ENCODE assay signal across 16 mouse cellular contexts in the genomic region with DNA sequence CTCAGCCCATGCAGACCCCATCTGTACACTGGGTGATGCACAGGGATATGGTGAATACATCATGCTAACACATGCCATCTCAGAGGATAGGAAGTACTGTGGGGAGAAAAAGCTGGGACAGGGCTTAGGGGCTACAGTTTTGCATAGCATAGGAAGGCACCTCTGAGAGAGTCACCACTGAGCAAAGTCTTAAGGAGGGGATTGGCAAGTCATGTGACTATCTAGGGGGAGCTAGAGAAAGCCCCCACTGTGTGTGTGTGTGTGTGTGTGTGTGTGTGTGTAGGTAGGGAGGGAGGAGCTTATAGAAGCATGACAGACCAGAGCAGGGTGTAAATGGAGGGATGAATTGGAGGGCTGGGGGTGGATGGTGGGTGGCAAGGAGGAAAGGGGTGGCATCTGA. TPM values are rescaled to one million over a fixed set of nuclear protein-coding genes. Genes with fewer than 3 reads are reported as not detected.
DNase-seq lines count a peak whose midpoint lies in the region; ATAC-seq and TF ChIP-seq lines count a peak whose summit lies in the region.
"Had no signal": no experiment of that assay in that cellular context is flagged by ENCODE, and none has a peak within 500 bp of the region (broad histone marks: within the 10 kb centered on the region; RNA-seq: fewer than 3 reads in every experiment).

No protein-coding gene starts in this region.

- peak overlapping the region; percentile 59; the same call in 1 of the 2 replicates for H3K4me3 ChIP-seq in heart, adult 2 months
- H3K4me3 ChIP-seq in lung, postnatal 0 days (ENCODE audit: low read depth, low read length): no peak overlapping the region
- H3K4me3 ChIP-seq in lung, adult 2 months (replicated peaks; ENCODE audit: extremely low read depth, low read depth, low read length): no peak overlapping the region
- H3K4me3 ChIP-seq in E14TG2a.4 (replicated peaks; ENCODE audit: low read length) (0 out of 2 replicates have a peak overlapping the region, but pooled peaks have one; percentile 75), myocyte (peak overlapping the region; percentile 28)

- ATAC-seq in lung, postnatal 0 days: no peak
- no peak for ATAC-seq in megakaryocyte-erythroid progenitor cell, adult 5-6 weeks (replicated peaks; ENCODE audit: low FRiP score, low TSS enrichment, poor library complexity, severe bottlenecking)

- no peak overlapping the region for H3ac ChIP-seq in myocyte (ENCODE audit: control insufficient read depth, insufficient read length)

- H3K79me2 ChIP-seq in heart, adult 2 months (replicated peaks; ENCODE audit: control insufficient read depth, insufficient read depth, low read length): no peaks in the 10 kb centered on the region
- peaks cover 3% of the 10 kb centered on the region for H3K79me2 ChIP-seq in myocyte (ENCODE audit: control insufficient read depth, insufficient read depth)

- H3K4me1 ChIP-seq in heart, adult 2 months (ENCODE audit: control insufficient read depth, insufficient read depth, low read length): peaks cover 23% of the 10 kb centered on the region
- peaks cover 10% of the 10 kb centered on the region for H3K4me1 ChIP-seq in lung, postnatal 0 days (ENCODE audit: insufficient read depth, low read depth, low read length)
- H3K4me1 ChIP-seq in lung, adult 2 months (ENCODE audit: control insufficient read depth, insufficient read depth, low read length): peaks cover 16% of the 10 kb centered on the region
- H3K4me1 ChIP-seq in E14TG2a.4 (replicated peaks; ENCODE audit: low read depth, low read length): peaks cover 28% of the 10 kb centered on the region

- no peak overlapping the region for H3K9ac ChIP-seq in heart, adult 2 months (ENCODE audit: low read depth, low read length)
- no peak overlapping the region for H3K9ac ChIP-seq in lung, postnatal 0 days (replicated peaks; ENCODE audit: low read depth)
- H3K9ac ChIP-seq: hindbrain, embryonic 15.5 days; lung, embryonic 14.5 days had no signal

- H3K27ac ChIP-seq in heart, adult 2 months: no peak overlapping the region
- no peak overlapping the region for H3K27ac ChIP-seq in lung, postnatal 0 days (ENCODE audit: low read length)
- H3K27ac ChIP-seq: heart, embryonic 10.5 days; hindbrain, embryonic 15.5 days had no signal

- DNase-seq in heart, adult 2 months: no peak
- DNase-seq in heart, adult 11 months: no peak
- no peak for DNase-seq in lung, postnatal 0 days (ENCODE audit: low spot score)
- no peak for DNase-seq in lung, adult 2 months
- DNase-seq: cerebellum, adult 11 months; cerebellum, postnatal 25 days; gastrocnemius, postnatal 25 days; kidney, adult 11 months; lung, embryonic 14.5 days; thymus, postnatal 4 days had no signal

- no peak for TF ChIP-seq POLR2A in heart, adult 2 months (IDR thresholded peaks at IDR 0.05; ENCODE audit: insufficient read depth, low read depth, low read length)
- TF ChIP-seq POLR2A in lung, adult 2 months (IDR thresholded peaks at IDR 0.05; ENCODE audit: borderline replicate concordance, extremely low read depth, low read depth, low read length): no peak
- no peak for TF ChIP-seq POLR2A in myocyte (IDR thresholded peaks at IDR 0.05; ENCODE audit: insufficient read length, low read depth)

- no peak for TF ChIP-seq EP300 in heart, adult 2 months (IDR thresholded peaks at IDR 0.05; ENCODE audit: insufficient read depth, low read depth, low read length)
- no peak for TF ChIP-seq EP300 in lung, postnatal 0 days (IDR thresholded peaks at IDR 0.05)

- H3K4me2 ChIP-seq in lung, postnatal 0 days (replicated peaks; ENCODE audit: low read depth, low read length): peak overlapping the region; percentile 69; the same call in 1 of the 2 replicates
- H3K4me2 ChIP-seq in myocyte (ENCODE audit: low read depth): peak overlapping the region; percentile 94

- intact Hi-C loops in heart, adult 2 months (cut with DNase I): loop anchor here (5.0 kb wide), 1 partner anchor 49 kb away; a partner anchor contains a TSS

- no peaks in the 10 kb centered on the region for H3K36me3 ChIP-seq in heart, adult 2 months (ENCODE audit: control insufficient read depth, insufficient read depth, low read length)
- H3K36me3 ChIP-seq in lung, postnatal 0 days (ENCODE audit: insufficient read depth, low read length): no peaks in the 10 kb centered on the region
- no peaks in the 10 kb centered on the region for H3K36me3 ChIP-seq in E14TG2a.4 (ENCODE audit: insufficient read depth, low read length)
- no peaks in the 10 kb centered on the region for H3K36me3 ChIP-seq in myocyte (ENCODE audit: control insufficient read depth, insufficient read depth)
- H3K36me3 ChIP-seq: G1E; heart, embryonic 10.5 days; hindbrain, embryonic 15.5 days had no signal

- TF ChIP-seq CTCF in heart, adult 2 months (IDR thresholded peaks at IDR 0.05): no peak
- no peak for TF ChIP-seq CTCF in lung, postnatal 0 days (IDR thresholded peaks at IDR 0.05)
- TF ChIP-seq CTCF in lung, adult 2 months (IDR thresholded peaks at IDR 0.05; ENCODE audit: insufficient read depth, low read length): no peak
- no peak for TF ChIP-seq CTCF in E14TG2a.4 (conservative IDR thresholded peaks at IDR 0.05; ENCODE audit: low read length)

- no peaks in the 10 kb centered on the region for H3K27me3 ChIP-seq in heart, adult 2 months (ENCODE audit: control insufficient read depth, insufficient read depth, low read length)
- no peaks in the 10 kb centered on the region for H3K27me3 ChIP-seq in lung, postnatal 0 days (replicated peaks; ENCODE audit: insufficient read depth, low read length)
- H3K27me3 ChIP-seq in E14TG2a.4 (ENCODE audit: insufficient read depth, low read length) (peaks cover 38% of the 10 kb centered on the region), myocyte (ENCODE audit: control insufficient read depth, insufficient read depth, insufficient read length) (no peaks in the 10 kb centered on the region)

- no peaks in the 10 kb centered on the region for H3K9me3 ChIP-seq in lung, postnatal 0 days (ENCODE audit: low read length)
- H3K9me3 ChIP-seq in E14TG2a.4 (ENCODE audit: low read length): no peaks in the 10 kb centered on the region
- H3K9me3 ChIP-seq: G1E; heart, embryonic 10.5 days; hindbrain, embryonic 15.5 days had no signal

TF ChIP-seq in myocyte, 11 proteins besides CTCF, POLR2A, EP300 and RAD21:
- TF ChIP-seq TCF12 (IDR thresholded peaks at IDR 0.05; ENCODE audit: insufficient read depth, poor library complexity, severe bottlenecking) (no peak), MAX (IDR thresholded peaks at IDR 0.05; ENCODE audit: low read depth) (no peak), MYOG (IDR thresholded peaks at IDR 0.05; ENCODE audit: control insufficient read depth in 1 of 3, insufficient read depth in 1 of 3, insufficient read length in 2 of 3, low read depth in 2 of 3) (no peak), SRF (IDR thresholded peaks at IDR 0.05; ENCODE audit: control insufficient read depth, insufficient read length, low read depth) (no peak), REST (IDR thresholded peaks at IDR 0.05; ENCODE audit: insufficient read depth, insufficient read length) (no peak), POLR2AphosphoS2 (IDR thresholded peaks at IDR 0.05; ENCODE audit: insufficient read length, low read depth) (no peak), MYOD1 (IDR thresholded peaks at IDR 0.05; ENCODE audit: control insufficient read depth in 1 of 3, insufficient read length in 2 of 3, low read depth in 2 of 3) (no peak), CEBPB (IDR thresholded peaks at IDR 0.05; ENCODE audit: insufficient read depth, poor library complexity, severe bottlenecking) (no peak), E2F4 (IDR thresholded peaks at IDR 0.05; ENCODE audit: insufficient read depth) (no peak)
TF ChIP-seq in myocyte: peak in this region for 0.

RNA-seq across cellular contexts. Expression of a gene that starts 1.2 kb away (rescaled TPM):
- 1 to 10 TPM; 1.1 to 1.5 TPM for total RNA-seq in heart, adult 2 months (2021)
- 1.3 and 1.9 TPM in 2 replicates for polyA plus RNA-seq in heart, adult 2 months (2012; rRNA removed)
- polyA plus RNA-seq in lung, postnatal 0 days (2015; fragmentation: Nextera tagmentation; extraction: Ambion mirVana): 0.27 and 0.31 TPM in 2 replicates
- polyA plus RNA-seq in lung, adult 2 months (2012; rRNA removed): 4.0 and 5.0 TPM in 2 replicates
- polyA plus RNA-seq in myocyte (2012; fragmentation: generic; extraction: Trizol): 1.6 TPM
- total RNA-seq in megakaryocyte-erythroid progenitor cell, adult 5-6 weeks (2014; fragmentation: Nextera tagmentation): not detected in 2 replicates
- 0.19 TPM in 1 of 2 replicates, not detected in the other for total RNA-seq in megakaryocyte-erythroid progenitor cell, adult 5-6 weeks (2017)
- polyA plus RNA-seq: hindbrain, embryonic 15.5 days had no signal

RNA-seq across cellular contexts. Expression of a gene that starts 12.4 kb away (rescaled TPM):
- 1 to 10 TPM; 1.0 to 1.6 TPM for total RNA-seq in heart, adult 2 months (2021)
- polyA plus RNA-seq in heart, adult 2 months (2012; rRNA removed): 0.76 and 1.1 TPM in 2 replicates
- 5.4 and 6.5 TPM in 2 replicates for polyA plus RNA-seq in lung, postnatal 0 days (2015; fragmentation: Nextera tagmentation; extraction: Ambion mirVana)
- polyA plus RNA-seq in lung, adult 2 months (2012; rRNA removed): 11.5 and 16.8 TPM in 2 replicates
- polyA plus RNA-seq in myocyte (2012; fragmentation: generic; extraction: Trizol): 0.07 TPM
- 3.8 and 6.0 TPM in 2 replicates for total RNA-seq in megakaryocyte-erythroid progenitor cell, adult 5-6 weeks (2014; fragmentation: Nextera tagmentation)
- total RNA-seq in megakaryocyte-erythroid progenitor cell, adult 5-6 weeks (2017): 3.6 and 14.5 TPM in 2 replicates

RNA-seq across cellular contexts. Expression of a gene that starts 48.5 kb away (rescaled TPM):
- total RNA-seq in heart, adult 2 months (2021): 10 to 100 TPM; 27.1 to 29.4 TPM
- 4.8 and 10.1 TPM in 2 replicates for polyA plus RNA-seq in heart, adult 2 months (2012; rRNA removed)
- polyA plus RNA-seq in lung, postnatal 0 days (2015; fragmentation: Nextera tagmentation; extraction: Ambion mirVana): 9.5 and 11.4 TPM in 2 replicates
- polyA plus RNA-seq in lung, adult 2 months (2012; rRNA removed): 5.2 and 8.7 TPM in 2 replicates
- polyA plus RNA-seq in myocyte (2012; fragmentation: generic; extraction: Trizol): 5.6 TPM
- 22.8 and 23.4 TPM in 2 replicates for total RNA-seq in megakaryocyte-erythroid progenitor cell, adult 5-6 weeks (2014; fragmentation: Nextera tagmentation)
- 23.5 and 31.9 TPM in 2 replicates for total RNA-seq in megakaryocyte-erythroid progenitor cell, adult 5-6 weeks (2017)

Comparison
In these comparisons a context has a peak if more than half of its experiments do, and no peak if none do; other contexts are left out.
1. H3K4me3 ChIP-seq: peak in heart, adult 2 months (single experiment), E14TG2a.4 (single experiment) and myocyte (single experiment); none in lung, postnatal 0 days (single experiment) and lung, adult 2 months (single experiment).